Mouse (Mus musculus): ENCODE results near the gene Tcte2. TPM values are rescaled to one million over a fixed set of nuclear protein-coding genes. Genes with fewer than 3 reads are reported as not detected.
"Not testable (repeated sequence)": the region's sequence is repeated elsewhere in the genome, so short reads cannot be mapped to it uniquely, and the experiment has no call there.

Tcte2 gene
- polyA plus RNA-seq, 1 experiment = 0.97 TPM

GRCm38 (mm10) chr17:13768531-13768930, 6.9 kb upstream of the Tcte2 start:
- Histone ChIP-seq H3K4me2 (ENCODE audit: low read depth) (no peak overlapping the region), H3K4me3 (no peak overlapping the region), H3ac (ENCODE audit: control insufficient read depth, insufficient read length) (no peak overlapping the region), H3K36me3 (ENCODE audit: control insufficient read depth, insufficient read depth) (no peaks in the 10 kb centered on the region), H3K27me3 (ENCODE audit: control insufficient read depth, insufficient read depth, insufficient read length) (no peaks in the 10 kb centered on the region), H3K79me2 (ENCODE audit: control insufficient read depth, insufficient read depth) (peaks cover 72% of the 10 kb centered on the region)
- no peak for TF ChIP-seq CEBPB (IDR thresholded peaks at IDR 0.05; ENCODE audit: insufficient read depth, poor library complexity, severe bottlenecking)
- no peak for TF ChIP-seq REST (IDR thresholded peaks at IDR 0.05; ENCODE audit: insufficient read depth, insufficient read length)

- H3K4me3 ChIP-seq; H3K36me3 ChIP-seq (ENCODE audit: control insufficient read depth, insufficient read depth); H3ac ChIP-seq (ENCODE audit: control insufficient read depth, insufficient read length): not testable (repeated sequence)
Measured at GRCm38 (mm10) chr17:13764911-13765310, 3.3 kb upstream of the Tcte2 start.

GRCm38 (mm10) chr17:13763819-13764218, 2.2 kb upstream of the Tcte2 start:
- Histone ChIP-seq H3K4me2 (ENCODE audit: low read depth) (no peak overlapping the region), H3K36me3 (ENCODE audit: control insufficient read depth, insufficient read depth) (no peaks in the 10 kb centered on the region), H3K79me2 (ENCODE audit: control insufficient read depth, insufficient read depth) (peaks cover 70% of the 10 kb centered on the region), H3ac (ENCODE audit: control insufficient read depth, insufficient read length) (no peak overlapping the region), H3K4me3 (no peak overlapping the region), H3K27me3 (ENCODE audit: control insufficient read depth, insufficient read depth, insufficient read length) (no peaks in the 10 kb centered on the region)
- TF ChIP-seq TCF12 (IDR thresholded peaks at IDR 0.05; ENCODE audit: insufficient read depth, poor library complexity, severe bottlenecking) (no peak), SRF (IDR thresholded peaks at IDR 0.05; ENCODE audit: control insufficient read depth, insufficient read length, low read depth) (no peak), MYOD1 (IDR thresholded peaks at IDR 0.05; ENCODE audit: control insufficient read depth in 1 of 3, insufficient read length in 2 of 3, low read depth in 2 of 3) (no peak), MYOG (IDR thresholded peaks at IDR 0.05; ENCODE audit: control insufficient read depth in 1 of 3, insufficient read depth in 1 of 3, insufficient read length in 2 of 3, low read depth in 2 of 3) (no peak), USF1 (IDR thresholded peaks at IDR 0.05; ENCODE audit: low read depth) (peak; percentile 61), CEBPB (IDR thresholded peaks at IDR 0.05; ENCODE audit: insufficient read depth, poor library complexity, severe bottlenecking) (no peak)

More at GRCm38 (mm10) chr17:13764911-13765310, 3.3 kb upstream of the Tcte2 start:
- H3K27me3 ChIP-seq (ENCODE audit: control insufficient read depth, insufficient read depth, insufficient read length); H3K4me2 ChIP-seq (ENCODE audit: low read depth): not testable (repeated sequence)
- peaks cover 81% of the 10 kb centered on the region for H3K79me2 ChIP-seq (ENCODE audit: control insufficient read depth, insufficient read depth)

- TF ChIP-seq E2F4 (IDR thresholded peaks at IDR 0.05; ENCODE audit: insufficient read depth) (no peak), MYOD1 (IDR thresholded peaks at IDR 0.05; ENCODE audit: control insufficient read depth in 1 of 3, insufficient read length in 2 of 3, low read depth in 2 of 3) (peak in 1 of 3 experiments; percentile 28)
- Histone ChIP-seq H3K27me3 (ENCODE audit: control insufficient read depth, insufficient read depth, insufficient read length) (no peaks in the 10 kb centered on the region), H3K4me3 (peak overlapping the region; percentile 32), H3ac (ENCODE audit: control insufficient read depth, insufficient read length) (peak overlapping the region; percentile 92), H3K36me3 (ENCODE audit: control insufficient read depth, insufficient read depth) (no peaks in the 10 kb centered on the region), H3K79me2 (ENCODE audit: control insufficient read depth, insufficient read depth) (peaks cover 41% of the 10 kb centered on the region), H3K4me2 (ENCODE audit: low read depth) (peak overlapping the region; percentile 65)
Measured at GRCm38 (mm10) chr17:13760675-13761178, 898 bp downstream of the Tcte2 start.

- TF ChIP-seq POLR2A (IDR thresholded peaks at IDR 0.05; ENCODE audit: insufficient read length, low read depth) (peak; percentile 91), MYOG (IDR thresholded peaks at IDR 0.05; ENCODE audit: control insufficient read depth in 1 of 3, insufficient read depth in 1 of 3, insufficient read length in 2 of 3, low read depth in 2 of 3) (peak in 2 of 3 experiments; percentile 53 to 76), MYOD1 (IDR thresholded peaks at IDR 0.05; ENCODE audit: control insufficient read depth in 1 of 3, insufficient read length in 2 of 3, low read depth in 2 of 3) (peak in 2 of 3 experiments; percentile 72 to 89), MAX (IDR thresholded peaks at IDR 0.05; ENCODE audit: low read depth) (no peak), CEBPB (IDR thresholded peaks at IDR 0.05; ENCODE audit: insufficient read depth, poor library complexity, severe bottlenecking) (no peak), TCF12 (IDR thresholded peaks at IDR 0.05; ENCODE audit: insufficient read depth, poor library complexity, severe bottlenecking) (no peak), POLR2AphosphoS2 (IDR thresholded peaks at IDR 0.05; ENCODE audit: insufficient read length, low read depth) (peak; percentile 86)
- Histone ChIP-seq H3K4me2 (ENCODE audit: low read depth) (peak within 1 kb of the TSS; percentile 89), H3K4me3 (peak within 1 kb of the TSS; percentile 32), H3K36me3 (ENCODE audit: control insufficient read depth, insufficient read depth) (no peaks in the 10 kb centered on the region), H3K27me3 (ENCODE audit: control insufficient read depth, insufficient read depth, insufficient read length) (no peaks in the 10 kb centered on the region), H3ac (ENCODE audit: control insufficient read depth, insufficient read length) (peak within 1 kb of the TSS; percentile 92), H3K79me2 (ENCODE audit: control insufficient read depth, insufficient read depth) (peaks cover 34% of the 10 kb centered on the region)
Measured at GRCm38 (mm10) chr17:13759853-13760627, 1.6 kb downstream of the Tcte2 start, which contains the start of gene Afdn. Gene Afdn, plus strand, starts transcription at chr17:13760539.
